ENCODE assay signal across 17 mouse cellular contexts in genomic region chr1:51245381-51245780, GRCm38 (mm10). TPM values are rescaled to one million over a fixed set of nuclear protein-coding genes. Genes with fewer than 3 reads are reported as not detected.
DNase-seq lines count a peak whose midpoint lies in the region; ATAC-seq and TF ChIP-seq lines count a peak whose summit lies in the region.
"Had no signal": no experiment of that assay in that cellular context is flagged by ENCODE, and none has a peak within 500 bp of the region (broad histone marks: within the 10 kb centered on the region; RNA-seq: fewer than 3 reads in every experiment).

No protein-coding gene starts in this region.

- H3K4me1 ChIP-seq in heart, postnatal 0 days (ENCODE audit: control insufficient read depth, insufficient read depth) = no peaks in the 10 kb centered on the region
- no peaks in the 10 kb centered on the region for H3K4me1 ChIP-seq in heart, embryonic 12.5 days (replicated peaks)
- H3K4me1 ChIP-seq: hindbrain, embryonic 12.5 days; limb, embryonic 15.5 days had no signal

- DNase-seq in adrenal gland, postnatal 10 days = peak; percentile 13
- no peak for DNase-seq in adrenal gland, postnatal 4 days (ENCODE audit: low spot score in 2 of 2)
- DNase-seq in heart, postnatal 0 days (ENCODE audit: low spot score) = no peak
- peak; percentile 28 for DNase-seq in kidney, postnatal 10 days
- peak; percentile 26 for DNase-seq in lung, postnatal 36 days
- DNase-seq in embryo, embryonic 10 days (ENCODE audit: low spot score) = no peak
- DNase-seq in cerebellum, postnatal 10 days = no peak
- DNase-seq: cerebellum, adult 11 months; gastrocnemius, postnatal 14 days; layer of hippocampus, adult 9-11 months; spleen, adult 18-20 months; thymus, postnatal 25 days had no signal

- no peaks in the 10 kb centered on the region for H3K36me3 ChIP-seq in heart, postnatal 0 days (replicated peaks; ENCODE audit: control insufficient read depth, insufficient read depth, low read length)
- H3K36me3 ChIP-seq in heart, embryonic 12.5 days = no peaks in the 10 kb centered on the region
- H3K36me3 ChIP-seq: embryonic facial prominence, embryonic 13.5 days; hindbrain, embryonic 12.5 days; limb, embryonic 15.5 days had no signal

- H3K27ac ChIP-seq in heart, postnatal 0 days (ENCODE audit: low read depth) = 0 out of 2 replicates have a peak overlapping the region, but pooled peaks have one; percentile 48
- no peak overlapping the region for H3K27ac ChIP-seq in heart, embryonic 12.5 days (ENCODE audit: poor library complexity, severe bottlenecking)
- H3K27ac ChIP-seq: embryonic facial prominence, embryonic 13.5 days; hindbrain, embryonic 12.5 days; limb, embryonic 15.5 days had no signal

- TF ChIP-seq EP300 in heart, postnatal 0 days (IDR thresholded peaks at IDR 0.05; ENCODE audit: low read depth) = no peak; the same call in 1 of the 2 replicates

- ATAC-seq in heart, postnatal 0 days (ENCODE audit: insufficient read depth, low read depth) = no peak
- no peak for ATAC-seq in heart, embryonic 12.5 days (ENCODE audit: insufficient number of reproducible peaks, low FRiP score)

- no peak overlapping the region for H3K4me2 ChIP-seq in heart, postnatal 0 days (ENCODE audit: low read depth, low read length)
- no peak overlapping the region for H3K4me2 ChIP-seq in heart, embryonic 12.5 days
- H3K4me2 ChIP-seq: embryonic facial prominence, embryonic 13.5 days; hindbrain, embryonic 12.5 days; limb, embryonic 15.5 days; midbrain, embryonic 11.5 days had no signal

- no peaks in the 10 kb centered on the region for H3K27me3 ChIP-seq in heart, postnatal 0 days (ENCODE audit: control insufficient read depth, insufficient read depth, low read length)
- no peaks in the 10 kb centered on the region for H3K27me3 ChIP-seq in heart, embryonic 12.5 days (replicated peaks)
- H3K27me3 ChIP-seq: embryonic facial prominence, embryonic 13.5 days; hindbrain, embryonic 12.5 days; limb, embryonic 15.5 days had no signal

- TF ChIP-seq CTCF in heart, postnatal 0 days (IDR thresholded peaks at IDR 0.05; ENCODE audit: low read depth) = no peak

- no peak overlapping the region for H3K9ac ChIP-seq in heart, postnatal 0 days (replicated peaks; ENCODE audit: low read depth, low read length)
- H3K9ac ChIP-seq in heart, embryonic 12.5 days = no peak overlapping the region
- H3K9ac ChIP-seq: embryonic facial prominence, embryonic 13.5 days; hindbrain, embryonic 12.5 days; limb, embryonic 15.5 days had no signal

- H3K9me3 ChIP-seq in heart, postnatal 0 days (replicated peaks; ENCODE audit: control insufficient read depth, low read length) = no peaks in the 10 kb centered on the region
- H3K9me3 ChIP-seq in heart, embryonic 12.5 days (replicated peaks) = no peaks in the 10 kb centered on the region
- H3K9me3 ChIP-seq: embryonic facial prominence, embryonic 13.5 days; hindbrain, embryonic 12.5 days; limb, embryonic 15.5 days had no signal

- H3K4me3 ChIP-seq in heart, postnatal 0 days (ENCODE audit: low read depth, low read length) = no peak overlapping the region
- no peak overlapping the region for H3K4me3 ChIP-seq in heart, embryonic 12.5 days
- H3K4me3 ChIP-seq: embryonic facial prominence, embryonic 13.5 days; hindbrain, embryonic 12.5 days; limb, embryonic 15.5 days had no signal

- WGBS in heart, postnatal 0 days = 70% methylated on average over 3 of the region's 3 CpGs
- 69% methylated on average over 3 of the region's 3 CpGs for WGBS in heart, embryonic 12.5 days

RNA-seq across cellular contexts. Expression of gene Cavin2, which starts 43.5 kb away (rescaled TPM):
- 100 to 1,000 TPM; 134 TPM for total RNA-seq in adrenal gland, postnatal 10 days (2021)
- 10 to 100 TPM; 50.8 to 56.3 TPM for total RNA-seq in adrenal gland, postnatal 4 days (2021)
- total RNA-seq in heart, postnatal 0 days (2014; rRNA removed; ENCODE audit: low replicate concordance) = 185 and 253 TPM in 2 replicates
- polyA plus RNA-seq in heart, postnatal 0 days (2015; fragmentation: Nextera tagmentation; extraction: Ambion mirVana) = 190 and 192 TPM in 2 replicates
- 131 and 140 TPM in 2 replicates for polyA plus RNA-seq in heart, embryonic 12.5 days (2016; fragmentation: Nextera tagmentation; extraction: Ambion mirVana)

Comparison
In these comparisons a context has a peak if more than half of its experiments do, and no peak if none do; other contexts are left out.
1. DNase-seq: peak in adrenal gland, postnatal 10 days (single experiment), kidney, postnatal 10 days (single experiment) and lung, postnatal 36 days (single experiment); none in adrenal gland, postnatal 4 days (0 of 2), heart, postnatal 0 days (single experiment), embryo, embryonic 10 days (single experiment) and cerebellum, postnatal 10 days (0 of 2).